Mouse (Mus musculus) megakaryocyte, embryonic 14.5 days (primary cell): ENCODE data around the gene Hist1h2be. TPM values are rescaled to one million over a fixed set of nuclear protein-coding genes. Genes with fewer than 3 reads are reported as not detected.
A peak's percentile ranks its signal among the peaks of the same experiment; 100 is the strongest.
"Not testable (repeated sequence)": the region's sequence is repeated elsewhere in the genome, so short reads cannot be mapped to it uniquely, and the experiment has no call there.

Experiments
- H3K27me3 ChIP-seq: replicated peaks from 2 replicates; pipeline ENCODE3; 2012; ENCODE audit warnings: inconsistent platforms
- H3K36me3 ChIP-seq: replicated peaks from 2 replicates; pipeline ENCODE3; 2012; ENCODE audit warnings: low read length, inconsistent platforms, mixed read lengths
- H3K4me1 ChIP-seq: 2 replicates; pipeline ENCODE4 v1.6.1; 2012; ENCODE audit warnings: inconsistent platforms
- H3K4me3 ChIP-seq: replicated peaks from 2 replicates; pipeline ENCODE3; 2012; ENCODE audit warnings: moderate library complexity, mild to moderate bottlenecking, inconsistent platforms
- H3K9me3 ChIP-seq: 2 replicates; pipeline ENCODE4 v1.6.1; 2012; ENCODE audit warnings: inconsistent platforms
- FLI1 ChIP-seq: IDR thresholded peaks from 2 replicates; pipeline ENCODE4 v1.6.1; 2012; ENCODE audit warnings: low read length, inconsistent platforms, mixed read lengths
- GATA1 ChIP-seq: IDR thresholded peaks from 3 replicates; pipeline ENCODE4 v1.6.1; 2012; ENCODE audit warnings: mixed read lengths, low read length, inconsistent platforms, borderline replicate concordance
- polyA plus RNA-seq: library from polyadenylated mRNA; stranded (reverse); fragments of >175 nt; gene quantifications from 2 replicates; pipeline ENCODE4 v1.2.3, GENCODE M21; 2012; ENCODE audit warnings: low replicate concordance; ENCODE audit not compliant: insufficient read depth

Gene Hist1h2be
- polyA plus RNA-seq, 1 experiment: 1.9 TPM

DNA sequence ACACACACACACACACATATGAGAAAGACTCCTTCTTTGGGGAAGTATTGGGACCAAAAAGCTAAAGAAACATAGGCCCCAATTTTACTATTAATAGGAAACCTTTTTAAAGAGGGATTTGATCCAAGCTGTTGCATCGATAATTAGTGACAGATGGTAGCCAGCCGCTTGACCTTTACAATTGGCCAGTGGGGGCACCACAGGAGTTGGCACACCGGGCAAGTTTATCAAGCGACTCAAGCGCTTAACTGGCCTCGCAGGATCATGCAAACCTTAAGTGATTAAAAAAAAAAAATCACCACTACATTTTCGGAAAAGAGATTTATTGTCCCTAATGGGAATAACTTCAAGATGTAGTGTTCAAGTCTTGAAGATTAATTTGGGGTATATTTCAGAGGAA, 28.3 kb downstream of the Hist1h2be start:
- peak overlapping the region; percentile 14 for H3K4me3 ChIP-seq
- no peak for TF ChIP-seq GATA1
- TF ChIP-seq FLI1: no peak
- H3K9me3 ChIP-seq: no peaks in the 10 kb centered on the region
- no peaks in the 10 kb centered on the region for H3K27me3 ChIP-seq
- H3K4me1 ChIP-seq: peaks cover 90% of the 10 kb centered on the region
- H3K36me3 ChIP-seq: no peaks in the 10 kb centered on the region

DNA sequence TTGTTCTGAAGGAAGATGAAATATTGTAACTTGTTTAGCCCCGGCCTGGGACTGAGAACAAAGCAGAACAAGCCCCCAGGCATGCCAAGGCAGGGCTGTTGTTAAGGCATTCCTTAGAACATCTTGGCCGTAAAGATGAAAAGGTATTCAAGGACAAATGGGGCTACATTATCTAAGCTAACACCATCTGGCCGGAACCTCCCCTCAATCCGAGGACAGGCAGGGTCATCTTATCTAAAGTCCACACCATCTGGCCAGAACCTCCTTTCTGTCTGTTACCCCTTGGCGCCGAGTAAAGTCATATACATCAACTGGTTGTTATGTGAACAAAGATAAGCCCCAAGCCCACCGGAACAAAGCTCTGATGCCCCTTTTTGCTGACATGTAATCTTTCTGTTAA, 29.0 kb downstream of the Hist1h2be start:
- not testable (repeated sequence) for H3K36me3 ChIP-seq
- H3K4me1 ChIP-seq: peaks cover 87% of the 10 kb centered on the region

DNA sequence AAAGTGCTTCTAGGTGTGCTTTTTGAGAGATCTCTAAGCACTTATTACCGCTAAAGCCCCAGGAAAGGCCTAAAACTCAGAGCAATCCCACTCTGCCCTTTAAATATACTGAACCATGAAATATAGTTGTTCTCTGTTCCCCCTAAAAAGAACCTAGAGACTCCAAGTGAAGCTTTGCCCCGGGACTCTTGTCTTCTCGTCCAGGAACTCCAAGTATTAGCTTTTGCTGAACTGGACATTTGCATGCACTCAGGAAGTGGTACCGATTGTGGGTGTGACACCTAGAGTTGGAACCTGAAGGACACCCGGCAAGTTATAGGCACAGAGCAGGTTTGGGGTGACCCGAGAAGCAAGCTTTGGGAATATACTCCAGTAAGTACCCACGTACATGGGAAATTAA, 29.7 kb downstream of the Hist1h2be start:
- no peaks in the 10 kb centered on the region for H3K36me3 ChIP-seq
- H3K4me1 ChIP-seq: peaks cover 86% of the 10 kb centered on the region
- no peak overlapping the region for H3K4me3 ChIP-seq
- no peaks in the 10 kb centered on the region for H3K9me3 ChIP-seq
- TF ChIP-seq FLI1: no peak
- TF ChIP-seq GATA1: no peak
- H3K27me3 ChIP-seq: no peaks in the 10 kb centered on the region

More for the DNA sequence above, 29.0 kb downstream of the Hist1h2be start:
- not testable (repeated sequence) for H3K4me3 ChIP-seq, H3K9me3 ChIP-seq, H3K27me3 ChIP-seq

DNA sequence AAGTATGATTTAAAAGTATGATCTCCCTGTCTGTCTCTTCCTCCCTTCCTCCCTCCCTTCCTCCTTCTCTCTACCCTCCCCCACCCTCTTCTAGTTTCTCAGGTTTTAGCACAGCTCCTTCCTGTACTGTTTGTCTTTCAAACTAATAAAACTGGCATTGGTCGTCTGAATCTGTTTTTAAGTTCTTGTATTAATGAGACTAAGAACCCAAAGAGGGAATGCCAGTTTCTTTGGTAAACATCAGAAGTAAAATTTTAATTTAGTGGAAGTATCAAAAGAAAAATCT, 34.0 kb downstream of the Hist1h2be start:
- Histone ChIP-seq H3K36me3 (no peaks in the 10 kb centered on the region), H3K27me3 (no peaks in the 10 kb centered on the region), H3K4me1 (peaks cover 68% of the 10 kb centered on the region), H3K4me3 (peak overlapping the region; percentile 90), H3K9me3 (no peaks in the 10 kb centered on the region)
- no peak for TF ChIP-seq GATA1
- TF ChIP-seq FLI1: no peak

DNA sequence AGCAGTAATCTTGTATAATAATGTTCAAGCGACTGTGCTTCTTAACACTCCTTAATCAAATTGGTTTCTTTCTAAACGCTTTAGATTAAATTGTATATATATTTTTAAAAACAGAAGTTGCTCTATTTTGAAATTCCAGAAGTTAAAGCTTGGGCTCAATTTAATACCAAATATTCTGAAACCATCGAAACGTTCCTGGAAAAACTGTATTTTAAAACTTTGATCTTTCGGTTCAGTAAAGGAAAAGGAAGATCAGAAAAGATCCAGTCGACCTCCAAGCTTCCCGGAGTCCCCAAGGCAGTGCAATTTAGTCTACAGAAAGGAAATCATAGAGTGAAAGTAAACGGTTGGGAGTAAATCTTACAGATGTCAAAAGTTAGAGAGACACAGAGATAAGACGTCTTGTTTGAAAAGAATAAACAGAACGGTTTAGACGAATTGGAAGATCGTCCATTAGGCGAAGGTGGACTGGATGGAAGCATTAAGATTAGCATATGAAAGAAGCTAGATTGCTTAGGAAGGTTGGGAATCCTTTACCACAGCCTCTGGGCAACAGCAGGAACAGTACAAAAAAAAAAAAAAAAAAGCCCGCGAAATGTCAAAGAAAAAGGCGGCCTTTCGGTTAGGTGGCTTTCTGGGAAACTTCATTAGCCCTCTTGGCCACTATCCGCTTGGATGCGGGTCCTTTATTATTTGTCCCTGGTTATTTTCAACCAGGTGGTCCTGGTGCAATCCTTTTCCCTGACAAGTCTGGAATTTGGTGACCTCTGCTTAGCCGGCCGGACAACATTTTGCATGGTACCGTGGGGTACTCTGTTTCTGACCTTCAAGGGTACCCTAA, 34.6 kb downstream of the Hist1h2be start:
- H3K4me1 ChIP-seq: peaks cover 68% of the 10 kb centered on the region
- H3K27me3 ChIP-seq: no peaks in the 10 kb centered on the region
- H3K4me3 ChIP-seq: peak overlapping the region; percentile 90
- TF ChIP-seq GATA1 (no peak), FLI1 (no peak)
- no peaks in the 10 kb centered on the region for H3K9me3 ChIP-seq
- H3K36me3 ChIP-seq: no peaks in the 10 kb centered on the region

DNA sequence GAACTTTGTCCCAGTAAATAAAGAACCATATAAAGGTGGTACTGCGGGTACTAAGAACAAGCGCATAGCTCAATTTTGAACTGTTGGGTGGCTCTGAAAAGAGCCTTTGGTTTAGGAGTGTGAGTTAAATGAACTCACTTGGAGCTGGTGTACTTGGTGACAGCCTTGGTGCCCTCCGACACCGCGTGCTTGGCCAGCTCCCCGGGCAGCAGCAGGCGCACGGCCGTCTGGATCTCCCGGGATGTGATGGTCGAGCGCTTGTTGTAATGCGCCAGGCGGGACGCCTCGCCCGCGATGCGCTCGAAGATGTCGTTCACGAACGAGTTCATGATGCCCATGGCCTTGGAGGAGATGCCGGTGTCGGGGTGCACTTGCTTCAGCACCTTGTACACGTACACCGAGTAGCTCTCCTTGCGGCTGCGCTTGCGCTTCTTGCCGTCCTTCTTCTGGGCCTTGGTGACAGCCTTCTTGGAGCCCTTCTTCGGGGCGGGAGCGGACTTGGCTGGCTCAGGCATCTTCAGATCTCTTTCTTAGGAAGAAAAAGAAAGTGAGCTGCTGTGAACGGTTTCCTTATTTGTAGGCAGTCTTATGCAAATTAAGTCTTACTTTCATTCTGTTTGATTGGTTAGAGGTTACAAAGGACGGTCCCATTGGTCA, 35.4 kb downstream of the Hist1h2be start:
- not testable (repeated sequence) for H3K9me3 ChIP-seq, H3K27me3 ChIP-seq, H3K36me3 ChIP-seq
- H3K4me1 ChIP-seq: peaks cover 70% of the 10 kb centered on the region
- peak overlapping the region; percentile 93 for H3K4me3 ChIP-seq

DNA sequence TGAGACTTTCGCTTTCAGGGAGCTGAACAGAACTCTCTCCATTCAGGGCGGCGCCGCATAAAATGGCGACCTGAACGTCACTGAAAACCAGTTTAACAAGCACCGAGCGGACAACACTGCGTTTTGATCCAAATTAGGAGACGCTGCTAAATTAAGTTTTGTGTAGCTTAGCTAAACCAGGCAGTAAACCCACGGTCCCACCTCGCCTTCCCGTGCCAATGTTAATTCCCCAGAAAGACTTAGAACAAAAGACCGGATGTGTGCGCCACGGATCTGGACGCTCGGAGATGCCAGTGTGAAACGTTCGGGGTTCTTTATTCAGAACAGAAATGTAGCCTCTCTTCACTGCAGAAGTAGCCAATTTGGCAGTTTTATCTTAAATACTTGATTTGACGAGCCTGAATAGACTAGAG, 35.9 kb downstream of the Hist1h2be start:
- peak overlapping the region; percentile 93 for H3K4me3 ChIP-seq
- H3K36me3 ChIP-seq: no peaks in the 10 kb centered on the region
- H3K4me1 ChIP-seq: peaks cover 70% of the 10 kb centered on the region
- H3K27me3 ChIP-seq: no peaks in the 10 kb centered on the region
- TF ChIP-seq GATA1 (no peak), FLI1 (0 out of 2 replicates have a peak, but pooled peaks have one; percentile 28)
- H3K9me3 ChIP-seq: no peaks in the 10 kb centered on the region

DNA sequence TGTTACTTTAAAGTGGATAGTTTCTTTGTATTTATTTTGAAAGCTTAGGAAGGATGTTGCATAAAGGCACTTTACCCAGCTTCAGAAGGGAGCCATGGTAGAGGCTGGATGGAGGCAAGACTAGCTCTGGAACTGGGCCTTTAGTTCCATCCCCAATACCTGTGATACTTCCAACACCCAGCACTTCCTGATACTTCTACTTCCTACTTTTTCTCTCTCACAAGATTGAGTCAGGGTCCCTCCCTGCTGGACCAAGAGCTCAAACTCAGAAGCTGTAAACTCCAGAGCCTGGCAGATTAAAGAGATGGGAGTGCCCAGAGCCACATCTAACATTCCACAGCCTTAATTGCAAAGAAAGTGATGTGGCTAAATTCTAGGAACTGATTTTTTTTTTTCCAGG, 36.6 kb downstream of the Hist1h2be start:
- H3K9me3 ChIP-seq: no peaks in the 10 kb centered on the region
- H3K36me3 ChIP-seq: no peaks in the 10 kb centered on the region
- H3K27me3 ChIP-seq: no peaks in the 10 kb centered on the region
- TF ChIP-seq GATA1 (no peak), FLI1 (no peak)
- H3K4me3 ChIP-seq: peak overlapping the region; percentile 93
- H3K4me1 ChIP-seq: peaks cover 69% of the 10 kb centered on the region

DNA sequence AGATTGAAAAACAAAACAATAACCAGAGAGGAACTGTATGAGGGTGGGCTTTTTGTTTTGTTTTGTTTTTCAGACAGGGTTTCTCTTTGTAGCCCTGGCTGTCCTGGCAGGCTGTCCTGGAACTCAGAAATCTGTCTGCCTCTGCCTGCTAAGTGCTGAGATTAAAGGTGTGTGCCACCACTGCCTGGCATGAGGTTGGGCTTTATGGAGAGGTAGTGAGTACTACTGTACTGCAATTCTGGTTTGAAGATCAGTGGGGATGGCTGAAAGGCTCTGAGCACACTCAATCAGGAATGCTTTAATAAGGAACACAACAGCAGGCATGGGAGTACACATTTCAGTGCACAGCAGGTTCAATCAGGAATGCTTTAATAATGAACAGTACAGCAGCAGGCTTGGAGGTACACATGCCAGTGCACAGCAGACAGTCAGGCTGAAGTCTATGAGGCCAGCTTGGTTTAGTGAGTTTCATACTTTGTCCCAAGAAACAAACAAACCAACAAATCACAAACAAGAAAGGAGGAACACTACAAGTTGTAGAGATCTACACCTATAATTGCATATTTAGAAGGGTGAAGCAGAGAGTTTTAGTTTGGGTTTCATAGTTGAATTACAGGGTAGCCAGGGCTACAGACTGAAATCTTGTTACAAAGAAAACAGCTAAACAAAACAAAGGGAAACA, 37.4 kb downstream of the Hist1h2be start:
- no peaks in the 10 kb centered on the region for H3K9me3 ChIP-seq
- H3K4me1 ChIP-seq: peaks cover 61% of the 10 kb centered on the region
- no peaks in the 10 kb centered on the region for H3K27me3 ChIP-seq
- TF ChIP-seq FLI1 (no peak), GATA1 (no peak)
- H3K36me3 ChIP-seq: no peaks in the 10 kb centered on the region
- peak overlapping the region; percentile 88 for H3K4me3 ChIP-seq
